Mouse (Mus musculus): Measurements from ENCODE around the gene M1ap.

GRCm38 (mm10) chr6:83013444-83013843, 66.7 kb downstream of the M1ap start:
- TF ChIP-seq TAL1 (IDR thresholded peaks at IDR 0.05; ENCODE audit: low read length), result no peak
- no peak for TF ChIP-seq GATA1 (IDR thresholded peaks at IDR 0.05; ENCODE audit: low read length)

Data from erythroblast, embryonic 14.5 days (primary cell).